Mouse (Mus musculus): ENCODE data around the gene Mettl7a2. TPM values are rescaled to one million over a fixed set of nuclear protein-coding genes. Genes with fewer than 3 reads are reported as not detected.

Gene Mettl7a2
- total RNA-seq, 2 experiments from 2014 or later = 1.2 to 1.8 TPM

- no peak for DNase-seq
Measured at GRCm38 (mm10) chr15:100395561-100395960, 42.6 kb downstream of the Mettl7a2 start.

GRCm38 (mm10) chr15:100400592-100401250, 47.7 kb downstream of the Mettl7a2 start:
- no peak for DNase-seq

- no peak for DNase-seq
Measured at GRCm38 (mm10) chr15:100401811-100402210, 48.8 kb downstream of the Mettl7a2 start.

GRCm38 (mm10) chr15:100402347-100402746, 49.3 kb downstream of the Mettl7a2 start:
- no peak for DNase-seq

GRCm38 (mm10) chr15:100402798-100403197, 49.8 kb downstream of the Mettl7a2 start:
- peak; percentile 55 for DNase-seq

- peak; percentile 72 for DNase-seq
Measured at GRCm38 (mm10) chr15:100403318-100404000, 50.5 kb downstream of the Mettl7a2 start.

DNA sequence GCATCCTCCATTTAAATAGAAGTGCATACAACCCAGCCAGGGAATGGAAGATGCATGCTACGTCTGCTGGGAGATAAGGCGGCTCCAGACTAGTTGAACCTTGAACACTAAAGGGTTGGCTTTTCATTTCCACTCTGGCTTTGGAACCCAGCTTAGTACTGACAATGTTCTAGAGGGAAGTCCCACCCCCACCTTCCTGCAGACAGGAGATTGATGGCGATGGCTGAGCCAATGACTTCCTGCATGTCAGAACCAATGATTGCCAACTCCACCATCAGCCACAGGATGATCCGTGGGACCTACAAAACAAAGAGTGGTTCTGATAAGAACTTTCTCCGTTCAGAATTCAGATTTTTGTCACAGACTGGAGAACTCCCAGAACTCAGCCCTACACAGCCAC, 53.1 kb downstream of the Mettl7a2 start:
- no peak for DNase-seq

DNA sequence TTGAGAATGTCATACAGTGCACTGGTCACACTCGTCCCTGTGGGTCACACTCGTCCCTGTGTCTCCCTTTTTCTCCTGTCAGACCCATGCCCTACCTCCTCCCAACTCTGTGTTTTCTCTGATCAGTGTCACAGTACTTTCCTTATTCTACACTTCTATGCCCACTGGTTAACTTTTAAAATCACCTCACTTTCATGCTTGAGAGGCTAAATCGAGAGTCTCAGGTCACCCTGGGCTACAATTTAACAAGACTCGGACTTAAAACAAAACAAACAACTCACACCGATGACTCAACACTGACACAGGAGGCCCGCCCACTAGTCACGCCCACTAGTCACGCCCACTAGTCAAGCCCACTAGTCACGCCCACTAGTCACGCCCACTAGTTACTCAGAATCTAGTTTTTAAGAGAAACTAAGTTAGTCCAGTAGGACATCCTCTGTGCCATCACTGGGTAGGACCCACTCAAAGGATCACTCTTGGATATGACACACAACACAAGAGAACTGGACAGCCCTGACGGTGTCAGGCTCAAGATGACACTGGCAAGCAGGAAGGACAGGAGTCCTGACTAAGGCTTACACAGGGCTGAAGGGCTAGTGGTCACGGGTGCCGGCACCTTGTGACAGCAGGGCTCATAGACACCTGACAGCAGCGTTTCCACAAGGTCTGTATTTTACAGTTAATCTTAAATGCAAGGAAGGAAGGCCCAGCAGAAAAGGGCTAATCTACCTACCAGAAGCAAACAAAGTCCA, 58.1 kb downstream of the Mettl7a2 start:
- peak; percentile 74 for DNase-seq

Other genes with a start within 250 kb of the Mettl7a2 start
- gene Atf1, start 125.4 kb upstream of the Mettl7a2 start, total RNA-seq (2021) = 10 to 100 TPM; 49.6 to 56.3 TPM
- not detected for gene Tmprss12, start 72.4 kb upstream of the Mettl7a2 start, total RNA-seq (2021)
- gene Mettl7a1, start 49.1 kb upstream of the Mettl7a2 start, total RNA-seq (2021) = 10 to 100 TPM; 67.7 to 72.2 TPM
- gene Mettl7a3, start 18.3 kb upstream of the Mettl7a2 start, total RNA-seq (2021) = under 1 TPM; 0.18 to 0.64 TPM
- under 1 TPM in 1 of 2 experiments, not detected in 1; 0.67 TPM for gene Methig1, start 51 bp upstream of the Mettl7a2 start, total RNA-seq (2021)
- gene Higd1c, start 11.3 kb downstream of the Mettl7a2 start, total RNA-seq (2021) = under 1 TPM in 1 of 2 experiments, not detected in 1; 0.70 TPM
- gene Gm5475, start 68.9 kb downstream of the Mettl7a2 start, total RNA-seq (2021) = under 1 TPM in 1 of 2 experiments, not detected in 1; 0.09 TPM
- 10 to 100 TPM; 60.6 to 72.7 TPM for gene Slc11a2, start 71.9 kb downstream of the Mettl7a2 start, total RNA-seq (2021)
- 100 to 1,000 TPM; 298 to 353 TPM for gene Letmd1, start 115.8 kb downstream of the Mettl7a2 start, total RNA-seq (2021)
- 1 to 10 TPM; 4.4 to 5.5 TPM for gene Csrnp2, start 142.3 kb downstream of the Mettl7a2 start, total RNA-seq (2021)
- 10 to 100 TPM; 18.1 to 24.6 TPM for gene Tfcp2, start 198.8 kb downstream of the Mettl7a2 start, total RNA-seq (2021)
- gene Pou6f1, start 246.8 kb downstream of the Mettl7a2 start, total RNA-seq (2021) = 10 to 100 TPM; 22.0 to 29.0 TPM